15 mouse cellular contexts compared by ENCODE assay signal in the genomic region with DNA sequence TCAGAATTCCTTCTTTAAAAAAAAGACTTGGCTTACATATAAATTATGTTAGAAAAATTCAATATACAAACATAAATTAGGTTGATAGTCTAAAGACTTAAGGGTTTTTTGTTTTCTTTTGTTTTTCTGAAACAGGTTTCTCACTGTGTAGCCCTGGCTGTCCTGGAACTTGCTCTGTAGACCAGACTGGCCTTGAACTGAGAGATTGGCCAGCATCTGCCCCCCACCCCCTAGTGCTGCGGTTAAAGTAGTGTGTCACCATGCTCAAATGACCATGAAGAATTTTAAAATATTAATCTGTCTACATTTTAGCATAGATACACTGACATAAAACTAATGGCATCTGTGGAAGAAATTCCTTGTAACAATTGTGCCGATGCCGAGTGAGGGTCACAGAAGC.
"Had no signal": no experiment of that assay in that cellular context is flagged by ENCODE, and none has a peak within 500 bp of the region (broad histone marks: within the 10 kb centered on the region; RNA-seq: fewer than 3 reads in every experiment).

No protein-coding gene starts in this region.

- H3K27ac ChIP-seq: lung, embryonic 15.5 days; macrophage; midbrain, embryonic 13.5 days; midbrain, embryonic 15.5 days; neural tube, embryonic 12.5 days; stomach, embryonic 15.5 days; stomach, postnatal 0 days had no signal

- DNase-seq: lung, adult 2 months; lung, postnatal 14 days; lung, postnatal 36 days; right cerebral cortex, postnatal 14 days; thymus, adult 2 months; thymus, postnatal 25 days; thymus, postnatal 4 days had no signal

- H3K36me3 ChIP-seq: midbrain, embryonic 15.5 days had no signal

- H3K4me3 ChIP-seq: lung, embryonic 15.5 days; megakaryocyte, embryonic 14.5 days; midbrain, embryonic 13.5 days; midbrain, embryonic 15.5 days; neural tube, embryonic 12.5 days; stomach, embryonic 15.5 days had no signal

- H3K9me3 ChIP-seq: lung, embryonic 15.5 days; megakaryocyte, embryonic 14.5 days; midbrain, embryonic 13.5 days; midbrain, embryonic 15.5 days; neural tube, embryonic 12.5 days; stomach, embryonic 15.5 days had no signal

- H3K4me1 ChIP-seq: lung, embryonic 15.5 days; megakaryocyte, embryonic 14.5 days; midbrain, embryonic 13.5 days; midbrain, embryonic 15.5 days; neural tube, embryonic 12.5 days; stomach, embryonic 15.5 days had no signal

- H3K27me3 ChIP-seq: lung, embryonic 15.5 days; megakaryocyte, embryonic 14.5 days; midbrain, embryonic 13.5 days; midbrain, embryonic 15.5 days; neural tube, embryonic 12.5 days; stomach, embryonic 15.5 days had no signal
